Mouse (Mus musculus) liver, postnatal 0 days (tissue): Measurements from ENCODE around the gene Fbxl8. TPM values are rescaled to one million over a fixed set of nuclear protein-coding genes. Genes with fewer than 3 reads are reported as not detected.

Source experiments
- ATAC-seq: fragments of 200-750 bp; cut with Nextera tagmentation; 2 replicates; pipeline ENCODE4 v1.8.0; 2017; ENCODE audit warnings: mild to moderate bottlenecking, moderate library complexity
- DNase-seq: peaks from one replicate; pipeline ENCODE4 v3.0.0-alpha.2; 2016
- H3K27ac ChIP-seq: fragments of 300-500 bp; sonication (generic); 2 replicates; pipeline ENCODE4 v1.5.1; 2014; ENCODE audit warnings: antibody characterized with exemption, moderate library complexity, mild to moderate bottlenecking, low read depth
- H3K27me3 ChIP-seq: fragments of 300-500 bp; sonication (generic); 2 replicates; pipeline ENCODE4 v1.6.1; 2014; ENCODE audit warnings: low read length, control low read depth, mixed read lengths; ENCODE audit not compliant: insufficient read depth
- H3K36me3 ChIP-seq: fragments of 300-500 bp; sonication (generic); replicated peaks from 2 replicates; pipeline ENCODE4 v1.6.1; 2014; ENCODE audit warnings: mild to moderate bottlenecking, control low read depth, low read length, moderate library complexity, mixed read lengths; ENCODE audit not compliant: insufficient read depth
- H3K4me1 ChIP-seq: fragments of 300-500 bp; sonication (generic); 2 replicates; pipeline ENCODE4 v1.6.1; 2014; ENCODE audit warnings: antibody characterized with exemption, mild to moderate bottlenecking, control low read depth; ENCODE audit not compliant: insufficient read depth
- H3K4me2 ChIP-seq: fragments of 300-500 bp; sonication (generic); 2 replicates; pipeline ENCODE4 v1.6.1; 2014; ENCODE audit warnings: low read depth, mild to moderate bottlenecking, low read length, moderate library complexity, mixed read lengths
- H3K4me3 ChIP-seq: fragments of 300-500 bp; sonication (generic); 2 replicates; pipeline ENCODE4 v1.5.1; 2014; ENCODE audit warnings: low read depth, low read length
- H3K9ac ChIP-seq: fragments of 300-500 bp; sonication (generic); replicated peaks from 2 replicates; pipeline ENCODE4 v1.6.1; 2014; ENCODE audit warnings: mild to moderate bottlenecking, moderate library complexity
- H3K9me3 ChIP-seq: fragments of 300-500 bp; sonication (generic); 2 replicates; pipeline ENCODE4 v1.6.1; 2016; ENCODE audit warnings: mild to moderate bottlenecking, control low read depth, low read length, mixed read lengths
- CTCF ChIP-seq: sonication (generic); IDR thresholded peaks from 2 replicates; pipeline ENCODE4 v1.5.1; 2016; ENCODE audit warnings: antibody characterized with exemption, low read depth
- EP300 ChIP-seq: IDR thresholded peaks from 2 replicates; pipeline ENCODE4 v1.6.1; 2016; ENCODE audit warnings: antibody characterized with exemption, low read depth, mild to moderate bottlenecking
- WGBS: fragments of 180-500 bp; shearing (Covaris S2); extraction: QIAGEN DNeasy Blood & Tissue Kit; methylation state at CpG from one replicate; pipeline ENCODE4 v1.1.7; 2014; ENCODE audit not compliant: insufficient replicate concordance; 5-methylcytosine and 5-hydroxymethylcytosine counted together
- polyA plus RNA-seq: library from polyadenylated mRNA; unstranded; fragments of >200 nt; fragmentation: Nextera tagmentation; extraction: Ambion mirVana; gene quantifications from 2 replicates; pipeline ENCODE4 v1.2.1, GENCODE M21; 2015

Fbxl8 gene
- polyA plus RNA-seq, 1 experiment from 2014 or later, result 1.2 TPM

DNA sequence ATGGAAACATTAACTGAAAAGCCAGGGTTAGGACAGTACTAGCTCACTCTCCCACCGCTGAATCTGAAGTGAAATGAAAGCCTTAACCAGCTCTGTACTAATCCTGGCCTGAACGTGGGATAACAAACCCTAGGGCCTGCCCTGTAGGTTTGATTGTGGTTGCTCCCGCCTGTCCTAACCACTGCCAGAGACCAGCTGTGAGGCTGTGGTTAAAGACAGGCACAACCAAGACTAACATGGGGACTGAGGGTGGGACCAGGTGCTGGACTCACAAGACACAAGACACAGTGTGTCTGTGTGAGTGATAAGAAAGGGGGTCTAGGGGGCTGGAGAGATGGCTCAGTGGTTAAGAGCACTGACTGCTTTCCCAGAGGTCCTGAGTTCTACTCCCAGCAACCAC is 16.1 kb downstream of the Fbxl8 start:
- peaks cover 23% of the 10 kb centered on the region for H3K4me1 ChIP-seq
- no peaks in the 10 kb centered on the region for H3K36me3 ChIP-seq
- DNase-seq (no peak), ATAC-seq (no peak)
- no peaks in the 10 kb centered on the region for H3K9me3 ChIP-seq
- H3K27me3 ChIP-seq, result peaks cover 46% of the 10 kb centered on the region
- H3K27ac ChIP-seq, result no peak overlapping the region
- no peak overlapping the region for H3K4me2 ChIP-seq
- H3K9ac ChIP-seq, result no peak overlapping the region
- no peak overlapping the region for H3K4me3 ChIP-seq
- WGBS, result 51% methylated on average over 3 of the region's 3 CpGs
- TF ChIP-seq EP300 (no peak), CTCF (no peak)

DNA sequence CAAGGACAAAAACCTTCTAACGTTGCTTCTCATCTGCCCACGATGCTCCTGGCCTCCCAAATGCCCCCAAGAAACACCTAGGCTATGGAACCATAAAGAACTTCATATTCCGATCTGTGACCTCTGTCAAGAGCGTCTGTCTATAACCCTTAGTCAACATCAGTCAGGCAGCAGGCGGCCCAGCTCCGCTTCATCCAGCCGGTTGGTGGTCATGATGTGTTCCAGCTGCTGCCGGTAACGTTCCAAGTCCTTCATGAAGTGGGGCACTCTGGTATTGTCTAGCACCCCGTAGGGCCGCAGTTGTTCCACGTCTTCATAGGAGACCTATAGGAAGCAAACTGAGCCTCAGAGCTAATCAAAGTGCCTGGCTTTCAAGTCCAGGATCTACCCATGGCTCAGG is 17.4 kb downstream of the Fbxl8 start:
- peaks cover 35% of the 10 kb centered on the region for H3K27me3 ChIP-seq
- H3K4me2 ChIP-seq, result no peak overlapping the region
- H3K27ac ChIP-seq, result no peak overlapping the region
- DNase-seq (no peak), ATAC-seq (no peak)
- H3K9me3 ChIP-seq, result no peaks in the 10 kb centered on the region
- peaks cover 15% of the 10 kb centered on the region for H3K4me1 ChIP-seq
- no peak overlapping the region for H3K4me3 ChIP-seq
- 85% methylated on average over 12 of the region's 12 CpGs for WGBS
- TF ChIP-seq EP300, result no peak
- no peak for TF ChIP-seq CTCF
- H3K9ac ChIP-seq, result no peak overlapping the region
- H3K36me3 ChIP-seq, result no peaks in the 10 kb centered on the region

DNA sequence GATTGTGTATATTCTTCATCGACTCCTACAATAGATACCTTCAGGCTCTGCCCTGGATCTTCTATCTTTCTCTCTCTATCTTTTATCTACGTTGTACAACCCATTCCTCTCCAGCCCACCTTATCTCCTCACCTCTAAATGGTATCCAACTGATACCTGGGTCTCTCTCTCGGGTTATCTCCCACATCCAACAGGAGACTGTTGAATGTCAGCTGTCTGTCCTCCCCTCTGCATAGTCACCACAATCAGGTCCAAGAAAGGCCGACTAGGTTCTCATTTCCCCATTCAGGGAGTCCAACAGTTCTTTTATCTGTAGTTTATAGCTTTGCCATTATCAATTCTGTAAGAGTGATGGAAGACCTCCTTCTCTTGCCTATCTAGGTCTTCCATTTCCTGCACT is 17.8 kb downstream of the Fbxl8 start:
- Histone ChIP-seq H3K4me2 (no peak overlapping the region), H3K27me3 (peaks cover 31% of the 10 kb centered on the region), H3K9ac (no peak overlapping the region), H3K4me1 (peaks cover 15% of the 10 kb centered on the region), H3K27ac (no peak overlapping the region), H3K9me3 (no peaks in the 10 kb centered on the region), H3K36me3 (no peaks in the 10 kb centered on the region), H3K4me3 (no peak overlapping the region)
- DNase-seq (no peak), ATAC-seq (no peak)
- 56% methylated on average over 4 of the region's 4 CpGs for WGBS
- TF ChIP-seq EP300, result no peak
- TF ChIP-seq CTCF, result no peak

DNA sequence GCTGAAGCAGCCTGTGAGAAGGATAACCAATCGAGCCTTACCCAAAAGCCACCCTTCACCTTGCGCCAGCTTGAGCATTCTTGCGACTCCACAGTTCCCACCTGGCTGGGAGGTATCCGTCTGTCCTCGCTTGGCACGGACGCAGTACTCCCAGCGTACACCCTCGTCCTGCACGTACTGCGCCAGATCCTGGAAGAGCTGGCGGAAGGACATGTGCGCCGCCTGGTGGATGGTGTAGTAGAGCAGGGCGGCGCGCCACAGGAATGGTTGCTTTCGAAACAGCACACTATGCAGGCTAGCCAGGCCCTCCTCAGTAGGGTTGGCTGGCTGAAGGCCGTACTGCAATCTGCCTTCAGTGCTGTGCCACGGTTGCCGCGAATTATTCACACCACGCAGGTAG is 18.6 kb downstream of the Fbxl8 start:
- H3K4me1 ChIP-seq, result peaks cover 15% of the 10 kb centered on the region
- TF ChIP-seq EP300 (no peak), CTCF (peak; percentile 97)
- H3K27ac ChIP-seq, result no peak overlapping the region
- no peaks in the 10 kb centered on the region for H3K9me3 ChIP-seq
- ATAC-seq, result peak; percentile 86
- peak; percentile 81 for DNase-seq
- H3K4me2 ChIP-seq, result peak overlapping the region; percentile 33; the same call in 1 of the 2 replicates
- no peak overlapping the region for H3K4me3 ChIP-seq
- no peaks in the 10 kb centered on the region for H3K36me3 ChIP-seq
- H3K9ac ChIP-seq, result no peak overlapping the region
- 23% methylated on average over 23 of the region's 23 CpGs for WGBS
- peaks cover 23% of the 10 kb centered on the region for H3K27me3 ChIP-seq

DNA sequence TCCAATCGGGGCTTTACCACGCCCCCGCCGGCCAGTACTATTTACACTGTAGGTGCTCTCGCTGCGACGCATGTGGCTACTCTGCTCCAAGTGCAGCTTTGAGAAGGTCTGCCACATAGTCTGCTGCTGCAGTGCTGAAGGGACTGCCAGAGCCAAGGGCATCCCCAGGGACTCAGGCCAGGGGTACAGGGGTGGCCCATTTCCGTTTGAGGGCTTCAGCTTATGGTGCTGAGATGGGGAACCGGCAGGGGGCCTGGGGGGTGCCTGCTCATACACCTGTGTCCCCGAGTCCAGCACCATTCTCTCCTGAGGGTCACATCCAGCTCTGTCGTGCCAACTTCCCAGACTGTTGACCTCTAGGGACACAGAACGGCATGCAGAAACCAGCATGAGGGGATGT is 21.1 kb downstream of the Fbxl8 start:
- TF ChIP-seq CTCF, result no peak
- TF ChIP-seq EP300, result no peak
- ATAC-seq (no peak), DNase-seq (no peak)
- no peak overlapping the region for H3K4me3 ChIP-seq
- no peaks in the 10 kb centered on the region for H3K9me3 ChIP-seq
- H3K27me3 ChIP-seq, result peaks cover 11% of the 10 kb centered on the region
- no peaks in the 10 kb centered on the region for H3K36me3 ChIP-seq
- H3K4me2 ChIP-seq, result no peak overlapping the region
- no peak overlapping the region for H3K27ac ChIP-seq
- H3K9ac ChIP-seq, result no peak overlapping the region
- 54% methylated on average over 12 of the region's 12 CpGs for WGBS
- peaks cover 25% of the 10 kb centered on the region for H3K4me1 ChIP-seq

DNA sequence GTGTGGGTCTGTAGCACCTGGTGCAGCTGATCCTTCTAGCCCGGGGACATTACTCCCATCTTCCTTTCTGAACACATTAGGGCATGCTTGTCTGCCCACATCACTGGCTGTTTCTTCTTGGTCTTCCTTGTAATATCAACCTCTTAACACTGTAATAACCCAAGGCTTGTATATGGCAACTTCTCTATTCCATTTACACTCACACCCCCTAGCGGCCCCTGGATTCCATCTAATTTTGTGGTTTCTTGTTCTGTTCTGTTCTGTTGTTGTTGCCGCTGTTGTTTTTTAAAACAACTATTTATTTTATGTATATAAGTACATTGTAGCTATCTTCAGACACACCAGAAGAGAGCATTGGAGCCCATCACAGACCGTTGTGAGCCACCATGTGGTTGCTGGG is 22.5 kb downstream of the Fbxl8 start:
- Histone ChIP-seq H3K9me3 (no peaks in the 10 kb centered on the region), H3K36me3 (no peaks in the 10 kb centered on the region), H3K27me3 (peaks cover 14% of the 10 kb centered on the region), H3K4me2 (no peak overlapping the region), H3K27ac (no peak overlapping the region), H3K9ac (no peak overlapping the region), H3K4me1 (peaks cover 27% of the 10 kb centered on the region), H3K4me3 (no peak overlapping the region)
- 84% methylated on average over 4 of the region's 4 CpGs for WGBS
- no peak for TF ChIP-seq EP300
- TF ChIP-seq CTCF, result no peak
- ATAC-seq (no peak), DNase-seq (no peak)

DNA sequence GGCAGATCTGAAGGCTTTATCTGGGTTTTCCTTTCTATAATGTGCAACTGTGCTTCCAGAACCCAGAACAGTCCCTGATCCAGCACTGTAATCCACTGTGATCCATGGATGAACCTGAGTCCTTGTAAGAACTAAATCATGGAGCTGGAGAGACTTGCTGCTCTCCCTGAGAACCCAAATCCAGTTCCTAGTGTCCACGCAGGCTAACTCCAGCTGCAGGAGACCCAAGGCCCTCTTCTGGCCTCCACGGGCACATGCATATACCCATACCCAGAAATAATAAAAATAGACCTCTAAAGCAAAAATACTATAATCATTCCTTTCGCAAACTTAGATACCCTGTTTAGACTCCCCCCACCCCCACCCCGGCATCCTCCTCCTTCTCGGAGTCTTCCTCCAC is 23.8 kb downstream of the Fbxl8 start:
- no peaks in the 10 kb centered on the region for H3K9me3 ChIP-seq
- H3K9ac ChIP-seq, result no peak overlapping the region
- no peaks in the 10 kb centered on the region for H3K36me3 ChIP-seq
- DNase-seq (no peak), ATAC-seq (no peak)
- no peak overlapping the region for H3K4me3 ChIP-seq
- TF ChIP-seq CTCF (no peak), EP300 (no peak)
- H3K27me3 ChIP-seq, result peaks cover 14% of the 10 kb centered on the region
- H3K27ac ChIP-seq, result no peak overlapping the region
- H3K4me2 ChIP-seq, result no peak overlapping the region
- WGBS, result 90% methylated on average over 5 of the region's 5 CpGs
- peaks cover 22% of the 10 kb centered on the region for H3K4me1 ChIP-seq
